Mouse (Mus musculus) stomach, embryonic 15.5 days (tissue): ENCODE data around the gene Dnm1. TPM values are rescaled to one million over a fixed set of nuclear protein-coding genes. Genes with fewer than 3 reads are reported as not detected.

Experiments
- ATAC-seq: fragments of 200-750 bp; cut with Nextera tagmentation; 2 replicates; pipeline ENCODE4 v1.8.0; 2017; ENCODE audit warnings: low read depth, moderate number of reproducible peaks, moderate TSS enrichment; ENCODE audit not compliant: insufficient read depth, low FRiP score
- H3K27ac ChIP-seq: fragments of 300-500 bp; sonication (generic); 2 replicates; pipeline ENCODE4 v1.5.1; 2015; ENCODE audit warnings: mild to moderate bottlenecking, inconsistent platforms
- H3K27me3 ChIP-seq: fragments of 300-500 bp; sonication (generic); replicated peaks from 2 replicates; pipeline ENCODE4 v1.6.1; 2015; ENCODE audit warnings: inconsistent platforms
- H3K36me3 ChIP-seq: fragments of 300-500 bp; sonication (generic); 2 replicates; pipeline ENCODE4 v1.6.1; 2015; ENCODE audit warnings: inconsistent platforms
- H3K4me1 ChIP-seq: fragments of 300-500 bp; sonication (generic); 2 replicates; pipeline ENCODE4 v1.6.1; 2015; ENCODE audit warnings: inconsistent platforms
- H3K4me2 ChIP-seq: fragments of 300-500 bp; sonication (generic); 2 replicates; pipeline ENCODE4 v1.6.1; 2015; ENCODE audit warnings: mild to moderate bottlenecking, inconsistent platforms
- H3K4me3 ChIP-seq: fragments of 300-500 bp; sonication (generic); replicated peaks from 2 replicates; pipeline ENCODE4 v1.5.1; 2015; ENCODE audit warnings: inconsistent platforms
- H3K9ac ChIP-seq: fragments of 300-500 bp; sonication (generic); 2 replicates; pipeline ENCODE4 v1.6.1; 2015; ENCODE audit warnings: inconsistent platforms
- H3K9me3 ChIP-seq: fragments of 300-500 bp; sonication (generic); 2 replicates; pipeline ENCODE4 v1.6.1; 2016; ENCODE audit warnings: inconsistent platforms
- WGBS: fragments of 180-500 bp; shearing (Covaris S2); methylation state at CpG from one replicate; pipeline ENCODE4 v1.1.7; 2015; 5-methylcytosine and 5-hydroxymethylcytosine counted together
- polyA plus RNA-seq: library from polyadenylated mRNA; unstranded; fragments of >200 nt; fragmentation: Nextera tagmentation; extraction: Ambion mirVana; gene quantifications from 2 replicates; pipeline ENCODE4 v1.2.1, GENCODE M21; 2015

The Dnm1 gene
- polyA plus RNA-seq: 12.1 and 12.8 TPM in 2 replicates

- H3K9me3 ChIP-seq: no peaks in the 10 kb centered on the region
- H3K27ac ChIP-seq: peak within 1 kb of the TSS; percentile 48; the same call in 1 of the 2 replicates
- H3K4me3 ChIP-seq: peak within 1 kb of the TSS; percentile 67
- H3K4me1 ChIP-seq: peaks cover 23% of the 10 kb centered on the region
- H3K9ac ChIP-seq: peak within 1 kb of the TSS; percentile 60
- H3K36me3 ChIP-seq: no peaks in the 10 kb centered on the region
- 0 out of 2 replicates have a peak, but pooled peaks cover 3% of the 10 kb centered on the region for H3K27me3 ChIP-seq
- peak within 1 kb of the TSS; percentile 99 for H3K4me2 ChIP-seq
- ATAC-seq: peak; percentile 63; the same call in 1 of the 2 replicates
- WGBS: under 1% methylated on average over 58 of the region's 63 CpGs
Measured at GRCm38 (mm10) chr2:32353007-32353542, at the start of gene Dnm1. TSS of gene Dnm1 (minus strand) at chr2:32353338.

- peak overlapping the region; percentile 85 for H3K4me3 ChIP-seq
- H3K9ac ChIP-seq: peak overlapping the region; percentile 88
- H3K4me1 ChIP-seq: peaks cover 11% of the 10 kb centered on the region
- H3K4me2 ChIP-seq: peak overlapping the region; percentile 85
- no peaks in the 10 kb centered on the region for H3K27me3 ChIP-seq
- ATAC-seq: no peak
- peak overlapping the region; percentile 94 for H3K27ac ChIP-seq
- WGBS: under 1% methylated on average over 15 of the region's 15 CpGs
- H3K36me3 ChIP-seq: peaks cover 10% of the 10 kb centered on the region
- H3K9me3 ChIP-seq: no peaks in the 10 kb centered on the region
Measured at GRCm38 (mm10) chr2:32396695-32397094, 43.6 kb upstream of the Dnm1 start.

- peak overlapping the region; percentile 94 for H3K27ac ChIP-seq
- H3K36me3 ChIP-seq: peaks cover 9% of the 10 kb centered on the region
- H3K27me3 ChIP-seq: no peaks in the 10 kb centered on the region
- peak overlapping the region; percentile 85 for H3K4me3 ChIP-seq
- H3K4me2 ChIP-seq: peak overlapping the region; percentile 85
- peaks cover 11% of the 10 kb centered on the region for H3K4me1 ChIP-seq
- no peaks in the 10 kb centered on the region for H3K9me3 ChIP-seq
- H3K9ac ChIP-seq: peak overlapping the region; percentile 88
- WGBS: under 1% methylated on average over 59 of the region's 59 CpGs
- peak; percentile 93 for ATAC-seq
Measured at GRCm38 (mm10) chr2:32395946-32396621, 42.9 kb upstream of the Dnm1 start.

GRCm38 (mm10) chr2:32395484-32395945 lies 42.4 kb upstream of the Dnm1 start, which contains the start of gene Ptges2:
TSS of gene Ptges2 (plus strand) at chr2:32395896.
- H3K27me3 ChIP-seq: no peaks in the 10 kb centered on the region
- peak within 1 kb of the TSS; percentile 85 for H3K4me2 ChIP-seq
- H3K36me3 ChIP-seq: peaks cover 4% of the 10 kb centered on the region
- peak within 1 kb of the TSS; percentile 94 for H3K27ac ChIP-seq
- H3K4me1 ChIP-seq: peaks cover 11% of the 10 kb centered on the region
- under 1% methylated on average over 31 of the region's 31 CpGs for WGBS
- H3K4me3 ChIP-seq: peak within 1 kb of the TSS; percentile 85
- peak; percentile 87 for ATAC-seq
- peak within 1 kb of the TSS; percentile 88 for H3K9ac ChIP-seq
- H3K9me3 ChIP-seq: no peaks in the 10 kb centered on the region

- peaks cover 3% of the 10 kb centered on the region; the same call in 1 of the 2 replicates for H3K36me3 ChIP-seq
- WGBS: 4% methylated on average over 8 of the region's 8 CpGs
- ATAC-seq: no peak
Measured at GRCm38 (mm10) chr2:32394973-32395372, 41.8 kb upstream of the Dnm1 start.

GRCm38 (mm10) chr2:32392063-32392462 lies 38.9 kb upstream of the Dnm1 start:
- Histone ChIP-seq H3K9ac (no peak overlapping the region), H3K4me2 (no peak overlapping the region), H3K27me3 (no peaks in the 10 kb centered on the region), H3K36me3 (no peaks in the 10 kb centered on the region), H3K27ac (no peak overlapping the region), H3K4me1 (peaks cover 6% of the 10 kb centered on the region; the same call in 1 of the 2 replicates), H3K9me3 (no peaks in the 10 kb centered on the region), H3K4me3 (no peak overlapping the region)
- WGBS: 83% methylated on average over 5 of the region's 5 CpGs
- ATAC-seq: no peak

More at GRCm38 (mm10) chr2:32394973-32395372, 41.8 kb upstream of the Dnm1 start:
- peak overlapping the region; percentile 94 for H3K27ac ChIP-seq
- H3K4me1 ChIP-seq: peaks cover 11% of the 10 kb centered on the region
- H3K9ac ChIP-seq: peak overlapping the region; percentile 33
- H3K4me2 ChIP-seq: peak overlapping the region; percentile 85
- H3K27me3 ChIP-seq: no peaks in the 10 kb centered on the region
- H3K9me3 ChIP-seq: no peaks in the 10 kb centered on the region
- peak overlapping the region; percentile 85 for H3K4me3 ChIP-seq

- Histone ChIP-seq H3K27me3 (no peaks in the 10 kb centered on the region), H3K9ac (no peak overlapping the region), H3K4me2 (no peak overlapping the region), H3K27ac (no peak overlapping the region), H3K4me1 (peaks cover 3% of the 10 kb centered on the region; the same call in 1 of the 2 replicates), H3K9me3 (no peaks in the 10 kb centered on the region), H3K36me3 (no peaks in the 10 kb centered on the region), H3K4me3 (no peak overlapping the region)
- no peak for ATAC-seq
- 69% methylated on average over 8 of the region's 8 CpGs for WGBS
Measured at GRCm38 (mm10) chr2:32390871-32391270, 37.7 kb upstream of the Dnm1 start.

GRCm38 (mm10) chr2:32389157-32389556 lies 36.0 kb upstream of the Dnm1 start:
- 60% methylated on average over 2 of the region's 2 CpGs for WGBS
- Histone ChIP-seq H3K9me3 (no peaks in the 10 kb centered on the region), H3K4me2 (no peak overlapping the region), H3K27me3 (no peaks in the 10 kb centered on the region), H3K36me3 (no peaks in the 10 kb centered on the region), H3K4me3 (no peak overlapping the region), H3K9ac (no peak overlapping the region), H3K27ac (no peak overlapping the region), H3K4me1 (no peaks in the 10 kb centered on the region)
- ATAC-seq: no peak

GRCm38 (mm10) chr2:32387706-32388490 lies 34.8 kb upstream of the Dnm1 start, which contains the start of gene Lcn2:
TSS of gene Lcn2 (minus strand) at chr2:32388252.
- Histone ChIP-seq H3K4me3 (no peak within 1 kb of the TSS), H3K4me1 (no peaks in the 10 kb centered on the region), H3K4me2 (no peak within 1 kb of the TSS), H3K9ac (no peak within 1 kb of the TSS), H3K27me3 (no peaks in the 10 kb centered on the region), H3K36me3 (no peaks in the 10 kb centered on the region), H3K27ac (no peak within 1 kb of the TSS), H3K9me3 (no peaks in the 10 kb centered on the region)
- 62% methylated on average over 5 of the region's 5 CpGs for WGBS
- ATAC-seq: no peak

GRCm38 (mm10) chr2:32382689-32383088 lies 29.6 kb upstream of the Dnm1 start:
- no peak overlapping the region for H3K27ac ChIP-seq
- WGBS: 81% methylated on average over 2 of the region's 2 CpGs
- no peak for ATAC-seq
- H3K9ac ChIP-seq: no peak overlapping the region
- H3K36me3 ChIP-seq: peaks cover 21% of the 10 kb centered on the region
- peaks cover 9% of the 10 kb centered on the region; the same call in 1 of the 2 replicates for H3K4me1 ChIP-seq
- no peak overlapping the region for H3K4me2 ChIP-seq
- no peak overlapping the region for H3K4me3 ChIP-seq
- H3K9me3 ChIP-seq: no peaks in the 10 kb centered on the region
- no peaks in the 10 kb centered on the region for H3K27me3 ChIP-seq

- Histone ChIP-seq H3K4me3 (peak within 1 kb of the TSS; percentile 74), H3K4me1 (peaks cover 9% of the 10 kb centered on the region; the same call in 1 of the 2 replicates), H3K4me2 (peak within 1 kb of the TSS; percentile 99), H3K36me3 (peaks cover 30% of the 10 kb centered on the region), H3K9me3 (no peaks in the 10 kb centered on the region), H3K27ac (0 out of 2 replicates have a peak within 1 kb of the TSS, but pooled peaks have one; percentile 26), H3K9ac (peak within 1 kb of the TSS; percentile 56), H3K27me3 (no peaks in the 10 kb centered on the region)
- peak; percentile 87 for ATAC-seq
- under 1% methylated on average over 47 of the region's 47 CpGs for WGBS
Measured at GRCm38 (mm10) chr2:32381775-32382223, 28.7 kb upstream of the Dnm1 start, which contains the start of gene 1110008P14Rik. TSS of gene 1110008P14Rik (minus strand) at chr2:32381938.
